Mouse (Mus musculus) stomach, embryonic 14.5 days (tissue): ENCODE data around the gene Rapgef5. TPM values are rescaled to one million over a fixed set of nuclear protein-coding genes. Genes with fewer than 3 reads are reported as not detected.

Source experiments
- ATAC-seq: fragments of 200-750 bp; cut with Nextera tagmentation; 2 replicates; pipeline ENCODE4 v1.8.0; 2017; ENCODE audit warnings: low read depth, moderate TSS enrichment; ENCODE audit not compliant: insufficient number of reproducible peaks, insufficient read depth, low FRiP score
- H3K27ac ChIP-seq: fragments of 300-500 bp; sonication (generic); 2 replicates; pipeline ENCODE4 v1.5.1; 2014; ENCODE audit warnings: mild to moderate bottlenecking, low read length, moderate library complexity, mixed read lengths
- H3K27me3 ChIP-seq: fragments of 300-500 bp; sonication (generic); 2 replicates; pipeline ENCODE4 v1.6.1; 2014; ENCODE audit warnings: low read length, control low read depth, mixed read lengths; ENCODE audit not compliant: control insufficient read depth, insufficient read depth
- H3K36me3 ChIP-seq: fragments of 300-500 bp; sonication (generic); 2 replicates; pipeline ENCODE4 v1.6.1; 2014; ENCODE audit warnings: mild to moderate bottlenecking, control low read depth, low read length, moderate library complexity, mixed read lengths; ENCODE audit not compliant: control insufficient read depth, insufficient read depth
- H3K4me1 ChIP-seq: fragments of 300-500 bp; sonication (generic); 2 replicates; pipeline ENCODE4 v1.6.1; 2014; ENCODE audit warnings: low read length, control low read depth, mixed read lengths; ENCODE audit not compliant: control insufficient read depth, insufficient read depth
- H3K4me2 ChIP-seq: fragments of 300-500 bp; sonication (generic); replicated peaks from 2 replicates; pipeline ENCODE4 v1.6.1; 2014; ENCODE audit warnings: low read depth, low read length, control low read depth
- H3K4me3 ChIP-seq: fragments of 300-500 bp; sonication (generic); 2 replicates; pipeline ENCODE4 v1.5.1; 2014; ENCODE audit warnings: low read depth, low read length, control low read depth
- H3K9ac ChIP-seq: fragments of 300-500 bp; sonication (generic); replicated peaks from 2 replicates; pipeline ENCODE4 v1.6.1; 2014; ENCODE audit warnings: low read depth, mild to moderate bottlenecking, control low read depth, low read length, moderate library complexity, mixed read lengths
- H3K9me3 ChIP-seq: fragments of 300-500 bp; sonication (generic); 2 replicates; pipeline ENCODE4 v1.6.1; 2016; ENCODE audit warnings: low read depth, low read length, control low read depth; ENCODE audit not compliant: control insufficient read depth
- WGBS: fragments of 180-500 bp; shearing (Covaris S2); extraction: QIAGEN DNeasy Blood & Tissue Kit; methylation state at CpG from one replicate; pipeline ENCODE4 v1.1.7; 2014; 5-methylcytosine and 5-hydroxymethylcytosine counted together
- polyA plus RNA-seq: library from polyadenylated mRNA; unstranded; fragments of >200 nt; fragmentation: Nextera tagmentation; extraction: Ambion mirVana; gene quantifications from 2 replicates; pipeline ENCODE4 v1.2.1, GENCODE M21; 2014

Rapgef5 gene
- polyA plus RNA-seq, 1 experiment from 2014 or later: 11.9 TPM

DNA sequence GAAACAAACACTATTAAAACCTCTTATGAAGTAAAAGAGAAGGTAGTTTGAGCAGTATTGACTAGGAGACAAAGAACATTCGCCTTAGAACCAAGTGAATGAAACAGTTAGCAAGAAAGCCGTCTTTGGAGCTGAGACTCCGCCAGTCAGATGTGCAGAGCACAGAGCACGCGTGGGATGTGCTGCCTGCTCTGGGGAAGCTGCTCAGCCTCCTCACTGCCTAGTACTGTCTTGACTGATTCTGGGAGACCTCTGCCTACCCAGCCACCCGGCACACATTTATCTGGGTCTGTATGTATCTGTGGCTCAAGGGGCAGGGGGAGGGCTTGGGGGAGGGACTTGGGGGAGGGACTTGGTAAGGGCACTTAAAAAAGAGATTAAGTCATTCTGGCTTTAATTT lies 120.7 kb downstream of the Rapgef5 start:
- Histone ChIP-seq H3K4me1 (no peaks in the 10 kb centered on the region), H3K9ac (no peak overlapping the region), H3K4me2 (no peak overlapping the region), H3K27ac (no peak overlapping the region), H3K27me3 (no peaks in the 10 kb centered on the region), H3K36me3 (no peaks in the 10 kb centered on the region), H3K4me3 (no peak overlapping the region), H3K9me3 (no peaks in the 10 kb centered on the region)
- ATAC-seq: no peak
- 52% methylated on average over 6 of the region's 6 CpGs for WGBS

DNA sequence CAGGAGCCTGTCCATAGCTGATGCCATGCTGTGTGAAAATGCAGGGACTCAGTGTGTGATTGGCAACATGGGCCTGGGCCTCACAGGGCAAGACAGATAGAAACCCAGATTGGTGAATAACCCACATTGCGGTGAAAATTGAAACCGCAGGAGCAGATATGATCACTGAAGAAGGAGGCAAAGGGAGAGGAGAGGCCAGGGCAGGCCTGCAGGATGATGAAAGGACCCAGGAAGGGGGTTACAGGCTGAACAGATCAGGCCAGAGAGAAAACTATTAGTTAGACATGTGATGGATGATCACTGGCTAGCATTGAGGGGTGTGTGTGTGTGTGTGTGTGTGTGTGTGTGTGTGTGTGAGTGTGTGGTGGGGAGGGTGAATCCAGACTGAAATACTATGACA lies 122.6 kb downstream of the Rapgef5 start:
- no peak for ATAC-seq
- no peak overlapping the region for H3K4me2 ChIP-seq
- H3K27ac ChIP-seq: no peak overlapping the region
- no peaks in the 10 kb centered on the region for H3K9me3 ChIP-seq
- 64% methylated on average over 2 of the region's 2 CpGs for WGBS
- no peaks in the 10 kb centered on the region for H3K36me3 ChIP-seq
- H3K9ac ChIP-seq: no peak overlapping the region
- no peaks in the 10 kb centered on the region for H3K27me3 ChIP-seq
- H3K4me1 ChIP-seq: no peaks in the 10 kb centered on the region
- H3K4me3 ChIP-seq: no peak overlapping the region

DNA sequence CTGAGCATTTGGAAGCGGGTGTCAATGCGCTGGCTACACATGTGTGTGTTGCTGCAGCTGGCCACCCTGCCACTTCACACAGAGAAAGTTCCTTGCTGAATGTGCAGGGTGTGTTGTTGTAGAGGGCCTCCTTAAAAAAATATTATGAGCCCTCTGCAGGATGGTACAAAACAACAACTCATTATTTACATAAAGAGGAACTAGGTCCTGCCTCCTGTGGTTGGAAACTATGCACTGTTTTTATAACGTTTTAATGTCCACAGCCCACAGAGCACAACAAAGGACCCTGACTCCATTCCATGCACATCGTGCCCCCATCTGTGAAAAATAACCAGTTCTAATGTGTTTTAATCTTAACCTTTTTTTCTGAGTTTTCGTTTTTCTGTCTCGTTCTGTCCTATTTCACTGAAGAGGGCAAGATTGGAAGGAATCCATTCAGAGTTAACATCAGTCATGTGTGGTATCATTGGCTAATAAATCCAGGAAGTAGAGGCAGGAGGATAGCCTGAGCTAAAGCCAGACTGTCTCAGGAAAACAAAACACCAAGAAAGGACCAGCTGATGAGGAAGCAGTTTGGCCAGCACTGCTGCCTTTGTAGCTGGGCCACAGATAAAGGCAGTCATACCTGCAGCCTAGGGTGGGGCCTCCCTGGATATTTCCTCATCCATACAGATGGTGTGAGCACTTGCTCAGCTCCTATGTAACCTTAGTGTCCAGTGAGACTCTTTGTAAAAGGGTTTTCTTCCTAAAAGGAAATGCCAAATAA lies 123.3 kb downstream of the Rapgef5 start:
- 71% methylated on average over 6 of the region's 6 CpGs for WGBS
- no peaks in the 10 kb centered on the region for H3K9me3 ChIP-seq
- H3K27ac ChIP-seq: no peak overlapping the region
- no peaks in the 10 kb centered on the region for H3K4me1 ChIP-seq
- no peaks in the 10 kb centered on the region for H3K27me3 ChIP-seq
- H3K36me3 ChIP-seq: no peaks in the 10 kb centered on the region
- H3K9ac ChIP-seq: no peak overlapping the region
- no peak overlapping the region for H3K4me2 ChIP-seq
- no peak overlapping the region for H3K4me3 ChIP-seq
- ATAC-seq: no peak

DNA sequence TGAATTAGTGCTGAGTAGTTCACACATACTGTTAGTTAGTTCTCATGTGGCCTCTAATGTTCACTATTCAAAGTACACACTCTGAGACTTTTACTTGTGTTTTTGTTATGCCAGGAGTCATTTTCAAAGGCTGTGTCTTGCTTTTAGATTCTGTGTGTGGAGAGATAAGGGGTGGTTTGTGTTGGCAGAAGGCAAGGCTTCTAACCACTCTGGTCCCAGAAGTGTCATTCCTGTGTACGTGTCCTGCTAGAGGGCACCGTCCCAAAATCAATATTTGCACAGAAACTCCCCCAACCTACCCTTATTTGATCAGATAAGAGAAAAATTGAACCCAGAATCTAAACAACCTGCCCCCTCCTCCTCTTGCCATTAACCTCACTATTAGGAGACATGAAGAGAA lies 126.2 kb downstream of the Rapgef5 start:
- ATAC-seq: no peak
- WGBS: 37% methylated on average over 2 of the region's 2 CpGs

DNA sequence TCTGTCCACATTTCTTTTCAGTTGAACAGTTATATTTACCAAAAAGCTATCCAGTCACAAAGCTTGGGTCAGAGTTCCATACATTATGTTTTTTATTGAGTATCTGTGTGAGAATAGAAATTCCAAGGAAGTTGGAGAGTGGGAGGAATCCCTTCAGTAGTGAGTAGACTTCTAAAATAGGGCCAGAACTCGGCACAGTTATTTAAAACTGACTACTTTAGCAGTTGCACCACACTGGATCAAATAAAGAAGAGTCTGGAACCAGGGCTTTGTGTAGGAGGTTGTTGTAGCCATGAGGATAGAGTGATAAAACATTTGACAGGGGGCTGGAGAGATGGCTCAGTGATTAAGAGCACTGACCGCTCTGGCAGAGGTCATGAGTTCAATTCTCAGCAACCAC lies 129.5 kb downstream of the Rapgef5 start:
- Histone ChIP-seq H3K9me3 (no peaks in the 10 kb centered on the region), H3K4me2 (no peak overlapping the region), H3K27me3 (no peaks in the 10 kb centered on the region), H3K4me1 (no peaks in the 10 kb centered on the region), H3K27ac (no peak overlapping the region), H3K9ac (no peak overlapping the region), H3K4me3 (no peak overlapping the region), H3K36me3 (no peaks in the 10 kb centered on the region)
- ATAC-seq: no peak
- 79% methylated on average over 2 of the region's 2 CpGs for WGBS

More for the DNA sequence above, 126.2 kb downstream of the Rapgef5 start:
- no peaks in the 10 kb centered on the region for H3K27me3 ChIP-seq
- H3K4me1 ChIP-seq: no peaks in the 10 kb centered on the region
- no peaks in the 10 kb centered on the region for H3K36me3 ChIP-seq
- H3K4me3 ChIP-seq: no peak overlapping the region
- H3K4me2 ChIP-seq: no peak overlapping the region
- H3K27ac ChIP-seq: no peak overlapping the region
- H3K9ac ChIP-seq: no peak overlapping the region
- no peaks in the 10 kb centered on the region for H3K9me3 ChIP-seq

DNA sequence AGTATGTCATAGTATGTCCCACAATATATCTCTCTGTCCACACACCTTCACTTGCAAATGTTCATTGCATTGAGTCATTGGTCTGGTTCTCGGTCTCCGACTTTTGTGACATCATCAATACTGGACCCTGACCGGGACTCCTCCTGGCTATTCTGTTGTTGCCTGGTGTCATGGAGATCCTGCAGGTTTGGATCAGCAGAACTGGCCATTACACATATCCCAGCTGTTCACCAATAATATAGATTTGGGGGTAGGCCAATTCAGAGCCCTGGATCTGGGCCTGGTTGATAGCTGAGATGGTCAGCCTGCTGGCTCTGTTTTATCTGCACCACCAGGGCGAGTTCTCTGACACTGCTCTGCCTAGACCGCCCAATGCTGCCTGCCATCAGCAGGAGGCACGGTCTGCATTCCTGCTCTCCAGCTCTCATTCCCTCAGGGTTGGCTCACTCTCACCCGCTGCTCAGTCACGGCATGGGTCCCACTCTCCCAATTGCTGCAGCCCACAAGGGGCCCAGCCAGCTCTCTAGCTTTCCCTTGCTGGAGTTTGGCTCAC lies 137.7 kb downstream of the Rapgef5 start:
- 85% methylated on average over 8 of the region's 8 CpGs for WGBS
- no peaks in the 10 kb centered on the region for H3K9me3 ChIP-seq
- H3K4me3 ChIP-seq: no peak overlapping the region
- 0 out of 2 replicates have a peak, but pooled peaks cover 2% of the 10 kb centered on the region for H3K4me1 ChIP-seq
- H3K36me3 ChIP-seq: no peaks in the 10 kb centered on the region
- no peak for ATAC-seq
- no peaks in the 10 kb centered on the region for H3K27me3 ChIP-seq
- H3K4me2 ChIP-seq: no peak overlapping the region
- no peak overlapping the region for H3K9ac ChIP-seq
- H3K27ac ChIP-seq: no peak overlapping the region

DNA sequence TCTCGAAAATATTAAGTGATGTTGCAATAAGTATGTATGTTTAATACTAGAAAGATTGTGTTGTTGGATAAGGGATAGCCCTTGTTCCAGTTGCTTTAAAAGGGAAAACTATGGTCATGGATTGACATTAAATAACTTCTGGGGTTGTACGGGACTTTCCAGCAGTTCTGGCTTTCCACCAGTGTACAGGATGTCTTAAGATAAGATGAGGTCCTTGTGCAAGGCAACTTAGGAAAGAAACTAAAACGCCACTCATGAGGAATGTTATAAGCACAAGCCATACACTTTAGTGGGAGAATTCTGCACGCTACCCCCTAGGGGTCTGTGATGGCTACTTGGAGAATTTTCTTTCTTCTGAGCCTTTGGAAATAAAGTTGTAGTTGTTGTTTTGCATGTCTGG lies 140.7 kb downstream of the Rapgef5 start:
- 72% methylated on average over 4 of the region's 4 CpGs for WGBS
- H3K9ac ChIP-seq: no peak overlapping the region
- H3K4me1 ChIP-seq: no peaks in the 10 kb centered on the region
- H3K27ac ChIP-seq: no peak overlapping the region
- no peaks in the 10 kb centered on the region for H3K27me3 ChIP-seq
- no peak overlapping the region for H3K4me3 ChIP-seq
- H3K36me3 ChIP-seq: no peaks in the 10 kb centered on the region
- no peaks in the 10 kb centered on the region for H3K9me3 ChIP-seq
- H3K4me2 ChIP-seq: no peak overlapping the region
- ATAC-seq: no peak

DNA sequence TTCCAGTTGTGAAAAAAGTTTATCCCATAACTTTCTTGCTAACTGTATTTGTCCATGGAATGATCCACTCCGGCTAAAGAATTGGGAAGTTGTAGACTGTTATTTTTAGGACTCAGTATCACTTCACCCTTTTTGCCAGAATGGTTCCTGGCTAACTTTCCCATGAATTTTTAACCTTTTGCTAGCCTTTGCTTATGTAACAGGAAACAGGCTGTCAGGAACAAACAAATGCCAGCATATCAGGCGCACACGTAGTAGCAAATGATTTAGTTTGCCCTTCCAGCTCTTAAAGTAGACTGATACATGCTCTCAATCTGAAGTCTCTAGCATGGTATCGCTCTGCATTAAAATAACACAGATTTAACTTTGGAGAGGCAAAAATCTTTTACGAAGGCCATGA lies 141.5 kb downstream of the Rapgef5 start:
- Histone ChIP-seq H3K27me3 (no peaks in the 10 kb centered on the region), H3K9ac (no peak overlapping the region), H3K4me2 (no peak overlapping the region), H3K4me1 (no peaks in the 10 kb centered on the region), H3K4me3 (no peak overlapping the region), H3K36me3 (no peaks in the 10 kb centered on the region), H3K27ac (no peak overlapping the region), H3K9me3 (no peaks in the 10 kb centered on the region)
- WGBS: 63% methylated on average over 5 of the region's 5 CpGs
- no peak for ATAC-seq
